Mouse (Mus musculus): ENCODE data around the gene Vmn1r120. TPM values are rescaled to one million over a fixed set of nuclear protein-coding genes. Genes with fewer than 3 reads are reported as not detected.
"Not testable (repeated sequence)": the region's sequence is repeated elsewhere in the genome, so short reads cannot be mapped to it uniquely, and the experiment has no call there.

The Vmn1r120 gene
- total RNA-seq (2017): not detected in 2 replicates

GRCm38 (mm10) chr7:21053684-21054083 is at the start of gene Vmn1r120:
Gene Vmn1r120, minus strand, starts transcription at chr7:21053784.
- ATAC-seq (ENCODE audit: extremely low read depth, insufficient number of reproducible peaks, low FRiP score, poor library complexity, severe bottlenecking): not testable (repeated sequence)

- not testable (repeated sequence) for ATAC-seq (ENCODE audit: extremely low read depth, insufficient number of reproducible peaks, low FRiP score, poor library complexity, severe bottlenecking)
These were observed 44.8 kb upstream of the Vmn1r120 start, which contains the start of gene Vmn1r121 for GRCm38 (mm10) chr7:21098413-21098812. Gene Vmn1r121, minus strand, starts transcription at chr7:21098513.

- not testable (repeated sequence) for ATAC-seq (ENCODE audit: extremely low read depth, insufficient number of reproducible peaks, low FRiP score, poor library complexity, severe bottlenecking)
These were observed 41.2 kb downstream of the Vmn1r120 start, which contains the start of gene Vmn1r119 for GRCm38 (mm10) chr7:21012355-21012754. Gene Vmn1r119, minus strand, starts transcription at chr7:21012455.

Other genes starting within 250 kb of the Vmn1r120 start
- gene Vmn1r114, start 241.6 kb downstream of the Vmn1r120 start, total RNA-seq (2017): not detected in 2 replicates
- not detected in 2 replicates for gene Vmn1r115, start 208.8 kb downstream of the Vmn1r120 start, total RNA-seq (2017)
- not detected in 2 replicates for gene Vmn1r116, start 181.5 kb downstream of the Vmn1r120 start, total RNA-seq (2017)
- not detected in 2 replicates for gene Vmn1r117, start 169.7 kb downstream of the Vmn1r120 start, total RNA-seq (2017)
- gene Vmn1r118, start 141.4 kb downstream of the Vmn1r120 start, total RNA-seq (2017): not detected in 2 replicates
- not detected in 2 replicates for gene Vmn1r119, start 41.3 kb downstream of the Vmn1r120 start, total RNA-seq (2017)
- gene Vmn1r121, start 44.7 kb upstream of the Vmn1r120 start, total RNA-seq (2017): 0.93 TPM in 1 of 2 replicates, not detected in the other
- not detected in 2 replicates for gene Vmn1r122, start 80.3 kb upstream of the Vmn1r120 start, total RNA-seq (2017)
- gene Vmn1r123, start 108.4 kb upstream of the Vmn1r120 start, total RNA-seq (2017): not detected in 2 replicates
- not detected in 2 replicates for gene Gm5157, start 136.6 kb upstream of the Vmn1r120 start, total RNA-seq (2017)
- not detected in 2 replicates for gene Vmn1r124, start 206.8 kb upstream of the Vmn1r120 start, total RNA-seq (2017)
- gene Vmn1r125, start 218.4 kb upstream of the Vmn1r120 start, total RNA-seq (2017): not detected in 2 replicates
- not detected in 2 replicates for gene Vmn1r126, start 247.7 kb upstream of the Vmn1r120 start, total RNA-seq (2017)

Data from neutrophil, adult 5-6 weeks (primary cell).